Mouse (Mus musculus) CH12.LX (cell line): ENCODE measurements at regions not wholly inside any gene's neighbourhood (a gene's known extent, or its start where the extent isn't known, plus 50 kb on each side); places are given as distances from the start of the nearest gene placed in this dataset.

Experiments
- CTCF ChIP-seq, 2 experiments: IDR thresholded peaks in 1 of 2; conservative IDR thresholded peaks in 1 of 2; 2 replicates each; pipeline ENCODE4 v1.5.1; 2011 to 2012; ENCODE audit warnings: low read depth in 2 of 2, low read length in 2 of 2, improper control_type of control experiment in 1 of 2, inconsistent platforms in 1 of 2, mild to moderate bottlenecking in 1 of 2, moderate library complexity in 1 of 2
- EP300 ChIP-seq: IDR thresholded peaks from 2 replicates; pipeline ENCODE4 v1.6.1; 2011; ENCODE audit warnings: low read length, improper control_type of control experiment
- JUND ChIP-seq: conservative IDR thresholded peaks from 2 replicates; pipeline ENCODE4 v1.6.1; 2011; ENCODE audit warnings: low read depth, low read length, improper control_type of control experiment
- MAX ChIP-seq: IDR thresholded peaks from 2 replicates; pipeline ENCODE4 v1.6.1; 2011; ENCODE audit warnings: low read length, improper control_type of control experiment
- NELFE ChIP-seq: IDR thresholded peaks from 2 replicates; pipeline ENCODE4 v1.6.1; 2011; ENCODE audit warnings: low read depth, low read length, improper control_type of control experiment
- POLR2A ChIP-seq: IDR thresholded peaks from 2 replicates; pipeline ENCODE4 v1.6.1; 2011; ENCODE audit warnings: low read depth, mild to moderate bottlenecking, improper control_type of control experiment, low read length
- POLR2AphosphoS2 ChIP-seq: IDR thresholded peaks from 2 replicates; pipeline ENCODE4 v1.6.1; 2011; ENCODE audit warnings: low read depth, low read length, improper control_type of control experiment
- UBTF ChIP-seq: IDR thresholded peaks from 2 replicates; pipeline ENCODE4 v1.6.1; 2012; ENCODE audit warnings: low read depth, mild to moderate bottlenecking, inconsistent platforms, low read length, improper control_type of control experiment, moderate library complexity
- USF1 ChIP-seq: IDR thresholded peaks from 2 replicates; pipeline ENCODE4 v1.6.1; 2014; ENCODE audit warnings: low read depth, mild to moderate bottlenecking, inconsistent platforms, low read length, improper control_type of control experiment
- ZNF384 ChIP-seq: IDR thresholded peaks from 2 replicates; pipeline ENCODE4 v1.6.1; 2012; ENCODE audit warnings: low read depth, low read length, improper control_type of control experiment, inconsistent platforms

GRCm38 (mm10) chr1:14472294-14472693, 1620.8 kb downstream of the 4930444P10Rik start:
- no peak for TF ChIP-seq POLR2A
- TF ChIP-seq POLR2AphosphoS2, result no peak
- no peak for TF ChIP-seq UBTF
- no peak for TF ChIP-seq USF1
- no peak for TF ChIP-seq NELFE
- TF ChIP-seq MAX, result no peak
- TF ChIP-seq JUND, result no peak
- no peak for TF ChIP-seq CTCF (conservative IDR thresholded peaks at IDR 0.05 in 1 of 2, IDR thresholded peaks at IDR 0.05 in 1 of 2; ENCODE audit: low read depth in 2 of 2, low read length in 2 of 2)
- no peak for TF ChIP-seq ZNF384
- no peak for TF ChIP-seq EP300
